Mouse (Mus musculus) neural tube, embryonic 12.5 days (tissue): ENCODE results near the gene Adamtsl2. TPM values are rescaled to one million over a fixed set of nuclear protein-coding genes. Genes with fewer than 3 reads are reported as not detected.
A peak's percentile ranks its signal among the peaks of the same experiment; 100 is the strongest.

Source experiments
- ATAC-seq: fragments of 200-750 bp; cut with Nextera tagmentation; 2 replicates; pipeline ENCODE4 v1.8.0; 2017; ENCODE audit warnings: low read depth, mild to moderate bottlenecking, moderate TSS enrichment, moderate library complexity; ENCODE audit not compliant: low FRiP score
- H3K27ac ChIP-seq: fragments of 300-500 bp; sonication (generic); 2 replicates; pipeline ENCODE4 v1.5.1; 2016
- H3K27me3 ChIP-seq: fragments of 300-500 bp; sonication (generic); replicated peaks from 2 replicates; pipeline ENCODE4 v1.6.1; 2016; ENCODE audit warnings: mild to moderate bottlenecking
- H3K36me3 ChIP-seq: fragments of 300-500 bp; sonication (generic); 2 replicates; pipeline ENCODE4 v1.6.1; 2016; ENCODE audit warnings: mild to moderate bottlenecking
- H3K4me1 ChIP-seq: fragments of 300-500 bp; sonication (generic); 2 replicates; pipeline ENCODE4 v1.6.1; 2016
- H3K4me2 ChIP-seq: fragments of 300-500 bp; sonication (generic); replicated peaks from 2 replicates; pipeline ENCODE4 v1.6.1; 2016; ENCODE audit warnings: mild to moderate bottlenecking
- H3K4me3 ChIP-seq: fragments of 300-500 bp; sonication (generic); 2 replicates; pipeline ENCODE4 v1.5.1; 2016
- H3K9ac ChIP-seq: fragments of 300-500 bp; sonication (generic); 2 replicates; pipeline ENCODE4 v1.6.1; 2016; ENCODE audit warnings: mild to moderate bottlenecking
- H3K9me3 ChIP-seq: fragments of 300-500 bp; sonication (generic); 2 replicates; pipeline ENCODE4 v1.6.1; 2016; ENCODE audit warnings: mild to moderate bottlenecking
- WGBS: fragments of 180-500 bp; shearing (Covaris S2); methylation state at CpG from one replicate; pipeline ENCODE4 v1.1.7; 2016; 5-methylcytosine and 5-hydroxymethylcytosine counted together
- polyA plus RNA-seq: library from polyadenylated mRNA; unstranded; fragments of >200 nt; fragmentation: Nextera tagmentation; extraction: Ambion mirVana; gene quantifications from 2 replicates; pipeline ENCODE4 v1.2.1, GENCODE M21; 2016

The Adamtsl2 gene
- polyA plus RNA-seq, 1 experiment from 2014 or later: 9.3 TPM

GRCm38 (mm10) chr2:27058251-27058650 lies 20.9 kb upstream of the Adamtsl2 start:
- H3K9me3 ChIP-seq: no peaks in the 10 kb centered on the region
- no peaks in the 10 kb centered on the region for H3K36me3 ChIP-seq
- H3K4me3 ChIP-seq: no peak overlapping the region
- ATAC-seq: no peak
- H3K4me2 ChIP-seq: peak overlapping the region; percentile 6; the same call in 1 of the 2 replicates
- 24% methylated on average over 4 of the region's 4 CpGs for WGBS
- no peak overlapping the region for H3K27ac ChIP-seq
- H3K9ac ChIP-seq: no peak overlapping the region
- no peaks in the 10 kb centered on the region for H3K27me3 ChIP-seq
- peaks cover 5% of the 10 kb centered on the region for H3K4me1 ChIP-seq

- H3K9ac ChIP-seq: no peak overlapping the region
- no peaks in the 10 kb centered on the region for H3K27me3 ChIP-seq
- peak overlapping the region; percentile 6 for H3K4me2 ChIP-seq
- 12% methylated on average over 12 of the region's 12 CpGs for WGBS
- no peaks in the 10 kb centered on the region for H3K36me3 ChIP-seq
- H3K9me3 ChIP-seq: no peaks in the 10 kb centered on the region
- H3K4me1 ChIP-seq: peaks cover 5% of the 10 kb centered on the region
- no peak for ATAC-seq
- H3K4me3 ChIP-seq: no peak overlapping the region
- no peak overlapping the region for H3K27ac ChIP-seq
These were observed 20.4 kb upstream of the Adamtsl2 start for GRCm38 (mm10) chr2:27058751-27059150.

- Histone ChIP-seq H3K9me3 (no peaks in the 10 kb centered on the region), H3K4me2 (no peak overlapping the region), H3K4me1 (peaks cover 5% of the 10 kb centered on the region), H3K36me3 (no peaks in the 10 kb centered on the region), H3K9ac (no peak overlapping the region), H3K4me3 (no peak overlapping the region), H3K27me3 (no peaks in the 10 kb centered on the region), H3K27ac (no peak overlapping the region)
- 79% methylated on average over 9 of the region's 9 CpGs for WGBS
- ATAC-seq: no peak
These were observed 20.0 kb upstream of the Adamtsl2 start for GRCm38 (mm10) chr2:27059187-27059586.

GRCm38 (mm10) chr2:27067124-27067523 lies 12.1 kb upstream of the Adamtsl2 start:
- Histone ChIP-seq H3K27ac (no peak overlapping the region), H3K4me3 (no peak overlapping the region), H3K9me3 (no peaks in the 10 kb centered on the region), H3K4me1 (peaks cover 13% of the 10 kb centered on the region; the same call in 1 of the 2 replicates), H3K27me3 (no peaks in the 10 kb centered on the region), H3K9ac (no peak overlapping the region), H3K4me2 (no peak overlapping the region), H3K36me3 (no peaks in the 10 kb centered on the region)
- WGBS: 93% methylated on average over 2 of the region's 2 CpGs
- no peak for ATAC-seq

- Histone ChIP-seq H3K27ac (no peak overlapping the region), H3K4me1 (peaks cover 13% of the 10 kb centered on the region; the same call in 1 of the 2 replicates), H3K4me3 (no peak overlapping the region), H3K4me2 (no peak overlapping the region), H3K27me3 (no peaks in the 10 kb centered on the region), H3K36me3 (no peaks in the 10 kb centered on the region), H3K9ac (no peak overlapping the region), H3K9me3 (no peaks in the 10 kb centered on the region)
- no peak for ATAC-seq
- 52% methylated on average over 2 of the region's 2 CpGs for WGBS
These were observed 11.2 kb upstream of the Adamtsl2 start for GRCm38 (mm10) chr2:27067996-27068395.

- peak; percentile 56; the same call in 1 of the 2 replicates for ATAC-seq
- H3K9ac ChIP-seq: no peak overlapping the region
- peaks cover 13% of the 10 kb centered on the region; the same call in 1 of the 2 replicates for H3K4me1 ChIP-seq
- WGBS: 42% methylated on average over 3 of the region's 3 CpGs
- H3K36me3 ChIP-seq: no peaks in the 10 kb centered on the region
- no peaks in the 10 kb centered on the region for H3K27me3 ChIP-seq
- H3K4me2 ChIP-seq: no peak overlapping the region
- H3K4me3 ChIP-seq: no peak overlapping the region
- H3K27ac ChIP-seq: no peak overlapping the region
- no peaks in the 10 kb centered on the region for H3K9me3 ChIP-seq
These were observed 9.5 kb upstream of the Adamtsl2 start for GRCm38 (mm10) chr2:27069646-27070045.

GRCm38 (mm10) chr2:27070247-27070813 lies 8.8 kb upstream of the Adamtsl2 start:
- Histone ChIP-seq H3K27ac (no peak overlapping the region), H3K9ac (no peak overlapping the region), H3K36me3 (no peaks in the 10 kb centered on the region), H3K4me3 (no peak overlapping the region), H3K4me1 (peaks cover 13% of the 10 kb centered on the region; the same call in 1 of the 2 replicates), H3K27me3 (no peaks in the 10 kb centered on the region), H3K4me2 (no peak overlapping the region), H3K9me3 (no peaks in the 10 kb centered on the region)
- WGBS: 78% methylated on average over 2 of the region's 2 CpGs
- no peak for ATAC-seq

- Histone ChIP-seq H3K36me3 (no peaks in the 10 kb centered on the region), H3K4me1 (peaks cover 13% of the 10 kb centered on the region; the same call in 1 of the 2 replicates), H3K4me3 (no peak overlapping the region), H3K9me3 (no peaks in the 10 kb centered on the region), H3K27ac (no peak overlapping the region), H3K9ac (no peak overlapping the region), H3K4me2 (no peak overlapping the region), H3K27me3 (no peaks in the 10 kb centered on the region)
- ATAC-seq: no peak
- 44% methylated on average over 4 of the region's 4 CpGs for WGBS
These were observed 8.0 kb upstream of the Adamtsl2 start for GRCm38 (mm10) chr2:27071137-27071536.

GRCm38 (mm10) chr2:27071978-27072377 lies 7.2 kb upstream of the Adamtsl2 start, which contains the start of gene Mymk:
Mymk (minus strand) TSS chr2:27072179.
- no peak within 1 kb of the TSS for H3K9ac ChIP-seq
- H3K9me3 ChIP-seq: no peaks in the 10 kb centered on the region
- no peaks in the 10 kb centered on the region for H3K36me3 ChIP-seq
- H3K4me1 ChIP-seq: peaks cover 13% of the 10 kb centered on the region; the same call in 1 of the 2 replicates
- H3K27ac ChIP-seq: no peak within 1 kb of the TSS
- H3K27me3 ChIP-seq: no peaks in the 10 kb centered on the region
- H3K4me3 ChIP-seq: no peak within 1 kb of the TSS
- no peak for ATAC-seq
- WGBS: 70% methylated on average over 2 of the region's 2 CpGs
- no peak within 1 kb of the TSS for H3K4me2 ChIP-seq

- WGBS: 72% methylated on average over 4 of the region's 4 CpGs
- H3K36me3 ChIP-seq: no peaks in the 10 kb centered on the region
- no peak for ATAC-seq
- no peak overlapping the region for H3K4me3 ChIP-seq
- H3K9me3 ChIP-seq: no peaks in the 10 kb centered on the region
- H3K4me2 ChIP-seq: no peak overlapping the region
- no peak overlapping the region for H3K27ac ChIP-seq
- peaks cover 19% of the 10 kb centered on the region for H3K4me1 ChIP-seq
- H3K27me3 ChIP-seq: no peaks in the 10 kb centered on the region
- H3K9ac ChIP-seq: no peak overlapping the region
These were observed 5.8 kb upstream of the Adamtsl2 start for GRCm38 (mm10) chr2:27073407-27073806.

GRCm38 (mm10) chr2:27074804-27075203 lies 4.4 kb upstream of the Adamtsl2 start:
- no peaks in the 10 kb centered on the region for H3K9me3 ChIP-seq
- no peak overlapping the region for H3K9ac ChIP-seq
- WGBS: 87% methylated on average over 4 of the region's 4 CpGs
- 0 out of 2 replicates have a peak, but pooled peaks cover 2% of the 10 kb centered on the region for H3K27me3 ChIP-seq
- no peaks in the 10 kb centered on the region for H3K36me3 ChIP-seq
- H3K27ac ChIP-seq: no peak overlapping the region
- H3K4me3 ChIP-seq: no peak overlapping the region
- H3K4me1 ChIP-seq: peaks cover 26% of the 10 kb centered on the region
- ATAC-seq: no peak
- no peak overlapping the region for H3K4me2 ChIP-seq

- H3K4me2 ChIP-seq: no peak overlapping the region
- 63% methylated on average over 3 of the region's 3 CpGs for WGBS
- no peak overlapping the region for H3K27ac ChIP-seq
- no peaks in the 10 kb centered on the region for H3K9me3 ChIP-seq
- no peak overlapping the region for H3K9ac ChIP-seq
- no peak overlapping the region for H3K4me3 ChIP-seq
- H3K27me3 ChIP-seq: 0 out of 2 replicates have a peak, but pooled peaks cover 2% of the 10 kb centered on the region
- peaks cover 27% of the 10 kb centered on the region for H3K4me1 ChIP-seq
- no peak for ATAC-seq
- no peaks in the 10 kb centered on the region for H3K36me3 ChIP-seq
These were observed 3.7 kb upstream of the Adamtsl2 start for GRCm38 (mm10) chr2:27075485-27075884.
